Mouse (Mus musculus) bone marrow, adult 2 months (tissue): ENCODE results near the gene Large1. TPM values are rescaled to one million over a fixed set of nuclear protein-coding genes. Genes with fewer than 3 reads are reported as not detected.
"Not testable (repeated sequence)": the region's sequence is repeated elsewhere in the genome, so short reads cannot be mapped to it uniquely, and the experiment has no call there.

ENCODE experiments used
- H3K27ac ChIP-seq: fragments of 200-500 bp; 2 replicates; pipeline ENCODE4 v1.5.1; 2012; ENCODE audit warnings: low read depth, mild to moderate bottlenecking, control low read depth, inconsistent platforms, low read length; ENCODE audit not compliant: control insufficient read depth, poor library complexity, insufficient read depth
- H3K4me1 ChIP-seq: fragments of 200-500 bp; 2 replicates; pipeline ENCODE4 v1.6.1; 2011; ENCODE audit warnings: low read length; ENCODE audit not compliant: control insufficient read depth, insufficient read depth
- H3K4me3 ChIP-seq: fragments of 200-500 bp; replicated peaks from 2 replicates; pipeline ENCODE3; 2011; ENCODE audit warnings: mild to moderate bottlenecking, low read depth, low read length, control low read depth; ENCODE audit not compliant: control insufficient read depth
- CTCF ChIP-seq: fragments of 200-500 bp; IDR thresholded peaks from 2 replicates; pipeline ENCODE4 v1.5.1; 2011; ENCODE audit warnings: low read length, control low read depth; ENCODE audit not compliant: control insufficient read depth, insufficient read depth
- POLR2A ChIP-seq: fragments of 200-500 bp; IDR thresholded peaks from 2 replicates; pipeline ENCODE4 v1.6.1; 2011; ENCODE audit warnings: low read depth, mild to moderate bottlenecking, control low read depth, low read length, borderline replicate concordance; ENCODE audit not compliant: control insufficient read depth
- WGBS: fragments of 180-500 bp; shearing (Covaris S2); methylation state at CpG from one replicate; pipeline ENCODE4 v1.1.7; 2018; 5-methylcytosine and 5-hydroxymethylcytosine counted together
- polyA plus RNA-seq: library from polyadenylated mRNA; stranded (reverse); fragments of >200 nt; gene quantifications from 2 replicates; pipeline ENCODE4 v1.2.4, GENCODE M21; 2011; ENCODE audit warnings: low replicate concordance; ENCODE audit not compliant: missing spikeins, insufficient read depth, insufficient read length

Large1 gene
- polyA plus RNA-seq, 1 experiment, result 2.1 TPM

- Histone ChIP-seq H3K4me3 (no peak overlapping the region), H3K27ac (no peak overlapping the region)
- WGBS, result 81% methylated on average over 5 of the region's 5 CpGs
Observed at GRCm38 (mm10) chr8:73101069-73101468, 252.3 kb downstream of the Large1 start.

DNA sequence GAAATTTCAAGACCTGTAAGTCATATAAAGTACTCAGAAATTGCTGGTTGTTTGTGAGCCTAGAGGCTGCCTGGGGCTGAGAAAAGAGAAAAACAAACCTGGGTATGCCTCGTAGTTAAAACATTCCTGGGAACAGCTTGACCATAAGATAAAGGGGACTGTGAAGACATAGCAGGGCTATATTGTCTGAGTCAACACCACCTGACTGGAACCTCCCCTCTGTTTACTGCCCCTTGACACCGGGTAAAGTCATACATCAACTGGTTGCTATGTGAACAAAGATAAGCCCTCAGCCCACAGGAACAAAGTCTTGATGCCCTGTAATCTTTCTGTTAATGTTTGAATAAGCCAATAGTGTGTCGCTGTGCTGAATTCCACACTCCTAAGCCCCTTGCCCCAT, 252.7 kb downstream of the Large1 start:
- WGBS, result 73% methylated on average over 3 of the region's 3 CpGs
- not testable (repeated sequence) for H3K4me3 ChIP-seq, H3K27ac ChIP-seq, H3K4me1 ChIP-seq

More at GRCm38 (mm10) chr8:73101069-73101468, 252.3 kb downstream of the Large1 start:
- TF ChIP-seq CTCF (no peak), POLR2A (no peak)
- no peaks in the 10 kb centered on the region for H3K4me1 ChIP-seq

- H3K4me1 ChIP-seq, result no peaks in the 10 kb centered on the region
- TF ChIP-seq POLR2A (no peak), CTCF (no peak)
- WGBS, result 61% methylated on average over 3 of the region's 3 CpGs
- no peak overlapping the region for H3K4me3 ChIP-seq
- H3K27ac ChIP-seq, result no peak overlapping the region
Observed at GRCm38 (mm10) chr8:73099542-73099941, 253.8 kb downstream of the Large1 start.

- Histone ChIP-seq H3K4me3 (no peak overlapping the region), H3K27ac (no peak overlapping the region), H3K4me1 (no peaks in the 10 kb centered on the region)
- no peak for TF ChIP-seq CTCF
- no peak for TF ChIP-seq POLR2A
- 71% methylated on average over 2 of the region's 2 CpGs for WGBS
Observed at GRCm38 (mm10) chr8:73096952-73097351, 256.4 kb downstream of the Large1 start.

GRCm38 (mm10) chr8:73077746-73078145, 275.6 kb downstream of the Large1 start:
- not testable (repeated sequence) for H3K4me3 ChIP-seq, H3K27ac ChIP-seq, H3K4me1 ChIP-seq
- WGBS, result 67% methylated on average over 1 of the region's 1 CpGs

DNA sequence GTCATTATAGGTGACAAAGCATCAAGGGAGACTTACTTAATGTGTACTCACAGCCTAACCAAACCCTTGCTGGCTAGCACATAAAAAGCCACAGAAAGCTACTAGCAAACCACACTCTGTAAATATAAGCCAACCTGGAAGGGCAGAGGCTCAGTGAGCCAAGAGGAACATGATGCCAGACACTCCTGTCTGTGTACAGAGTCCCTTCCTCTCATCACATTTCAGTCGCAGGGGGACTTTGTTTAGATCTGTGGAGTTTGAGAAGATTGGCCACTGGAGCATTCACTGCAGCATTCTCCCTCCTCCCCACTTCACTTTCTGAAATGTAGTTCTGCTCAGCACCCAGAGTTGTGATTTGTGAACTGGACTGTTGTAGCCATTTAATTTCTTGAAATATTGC, 291.9 kb downstream of the Large1 start:
- Histone ChIP-seq H3K27ac (no peak overlapping the region), H3K4me3 (no peak overlapping the region), H3K4me1 (no peaks in the 10 kb centered on the region)
- no peak for TF ChIP-seq POLR2A
- TF ChIP-seq CTCF, result no peak
- 72% methylated on average over 1 of the region's 1 CpGs for WGBS

- no peaks in the 10 kb centered on the region for H3K4me1 ChIP-seq
- no peak overlapping the region for H3K27ac ChIP-seq
- WGBS, result 72% methylated on average over 1 of the region's 1 CpGs
- TF ChIP-seq POLR2A (no peak), CTCF (no peak)
- H3K4me3 ChIP-seq, result no peak overlapping the region
Observed at GRCm38 (mm10) chr8:73054726-73055125, 298.6 kb downstream of the Large1 start.

DNA sequence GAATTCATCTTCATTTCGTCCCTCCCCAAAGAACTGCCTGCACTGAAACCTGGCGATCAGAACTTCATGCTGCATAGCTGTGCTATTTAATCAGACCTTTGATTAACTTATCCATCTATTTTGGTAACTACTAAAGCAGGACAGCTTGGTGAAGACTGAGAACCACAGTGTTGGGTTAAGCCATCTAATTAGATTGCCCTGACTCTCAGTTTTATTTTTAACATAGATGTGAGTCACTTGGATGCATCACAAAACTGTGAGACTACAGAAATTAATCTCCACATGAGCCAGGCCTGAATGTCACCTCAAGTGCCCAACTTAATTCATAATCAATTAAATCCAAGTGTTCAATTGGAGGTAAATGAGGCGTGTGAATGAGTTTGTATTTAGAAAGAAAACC, 299.5 kb downstream of the Large1 start:
- H3K4me3 ChIP-seq, result no peak overlapping the region
- TF ChIP-seq POLR2A (no peak), CTCF (no peak)
- WGBS, result 82% methylated on average over 3 of the region's 3 CpGs
- H3K27ac ChIP-seq, result no peak overlapping the region
- H3K4me1 ChIP-seq, result no peaks in the 10 kb centered on the region

DNA sequence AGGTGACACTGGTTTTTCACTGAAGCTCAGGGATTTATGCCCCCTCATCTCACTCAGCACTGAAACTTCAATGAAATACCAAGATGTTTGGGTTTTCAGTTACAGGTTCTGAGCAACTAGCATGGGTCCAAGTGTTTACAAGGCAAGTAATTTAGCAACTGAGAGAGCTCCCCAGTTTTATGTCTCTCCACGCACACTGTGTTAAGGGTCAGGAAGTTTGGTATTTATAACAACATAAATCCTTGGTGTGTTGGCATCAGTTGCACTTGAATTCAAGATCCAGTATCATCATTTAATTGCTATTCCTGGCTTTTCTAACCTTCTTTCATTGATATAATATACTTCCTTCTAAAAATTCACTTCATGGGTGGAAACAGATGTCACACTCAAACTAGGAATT, 300.9 kb downstream of the Large1 start:
- 80% methylated on average over 1 of the region's 1 CpGs for WGBS
- H3K4me1 ChIP-seq, result no peaks in the 10 kb centered on the region

More for the DNA sequence above, 300.9 kb downstream of the Large1 start:
- Histone ChIP-seq H3K27ac (no peak overlapping the region), H3K4me3 (no peak overlapping the region)
- TF ChIP-seq POLR2A, result no peak
- TF ChIP-seq CTCF, result no peak
